Mouse (Mus musculus) heart, embryonic 12.5 days (tissue): ENCODE data around the gene Plcl1. TPM values are rescaled to one million over a fixed set of nuclear protein-coding genes. Genes with fewer than 3 reads are reported as not detected.

ENCODE experiments used
- ATAC-seq: fragments of 200-750 bp; cut with Nextera tagmentation; 2 replicates; pipeline ENCODE4 v1.8.0; 2017; ENCODE audit warnings: moderate TSS enrichment, moderate library complexity; ENCODE audit not compliant: insufficient number of reproducible peaks, low FRiP score
- H3K27ac ChIP-seq: fragments of 300-500 bp; sonication (generic); 2 replicates; pipeline ENCODE4 v1.5.1; 2016; ENCODE audit warnings: mild to moderate bottlenecking, moderate library complexity; ENCODE audit not compliant: poor library complexity, severe bottlenecking
- H3K27me3 ChIP-seq: fragments of 300-500 bp; sonication (generic); replicated peaks from 2 replicates; pipeline ENCODE4 v1.6.1; 2016; ENCODE audit warnings: mild to moderate bottlenecking, moderate library complexity
- H3K36me3 ChIP-seq: fragments of 300-500 bp; sonication (generic); 2 replicates; pipeline ENCODE4 v1.6.1; 2016; ENCODE audit warnings: mild to moderate bottlenecking, moderate library complexity
- H3K4me1 ChIP-seq: fragments of 300-500 bp; sonication (generic); replicated peaks from 2 replicates; pipeline ENCODE4 v1.6.1; 2016; ENCODE audit warnings: mild to moderate bottlenecking
- H3K4me2 ChIP-seq: fragments of 300-500 bp; sonication (generic); 2 replicates; pipeline ENCODE4 v1.6.1; 2016; ENCODE audit warnings: mild to moderate bottlenecking, moderate library complexity
- H3K4me3 ChIP-seq: fragments of 300-500 bp; sonication (generic); 2 replicates; pipeline ENCODE4 v1.5.1; 2016; ENCODE audit warnings: mild to moderate bottlenecking
- H3K9ac ChIP-seq: fragments of 300-500 bp; sonication (generic); 2 replicates; pipeline ENCODE4 v1.6.1; 2016; ENCODE audit warnings: mild to moderate bottlenecking, moderate library complexity
- H3K9me3 ChIP-seq: fragments of 300-500 bp; sonication (generic); replicated peaks from 2 replicates; pipeline ENCODE4 v1.6.1; 2016; ENCODE audit warnings: mild to moderate bottlenecking, moderate library complexity
- WGBS: fragments of 180-500 bp; shearing (Covaris S2); methylation state at CpG from one replicate; pipeline ENCODE4 v1.1.7; 2016; 5-methylcytosine and 5-hydroxymethylcytosine counted together
- polyA plus RNA-seq: library from polyadenylated mRNA; unstranded; fragments of >200 nt; fragmentation: Nextera tagmentation; extraction: Ambion mirVana; gene quantifications from 2 replicates; pipeline ENCODE4 v1.2.1, GENCODE M21; 2016

The Plcl1 gene
- polyA plus RNA-seq, 1 experiment from 2014 or later, result 0.80 TPM

GRCm38 (mm10) chr1:55665828-55666673, 260.3 kb downstream of the Plcl1 start:
- no peak for ATAC-seq
- WGBS, result 55% methylated on average over 11 of the region's 11 CpGs
- H3K4me2 ChIP-seq, result no peak overlapping the region

GRCm38 (mm10) chr1:55666798-55667197, 261.1 kb downstream of the Plcl1 start:
- no peak overlapping the region for H3K27ac ChIP-seq
- H3K36me3 ChIP-seq, result no peaks in the 10 kb centered on the region
- no peak for ATAC-seq
- no peak overlapping the region for H3K4me2 ChIP-seq
- peaks cover 4% of the 10 kb centered on the region; the same call in 1 of the 2 replicates for H3K4me1 ChIP-seq
- H3K9me3 ChIP-seq, result no peaks in the 10 kb centered on the region
- WGBS, result 42% methylated on average over 5 of the region's 5 CpGs
- no peak overlapping the region for H3K4me3 ChIP-seq
- H3K27me3 ChIP-seq, result no peaks in the 10 kb centered on the region
- H3K9ac ChIP-seq, result no peak overlapping the region

More at GRCm38 (mm10) chr1:55665828-55666673, 260.3 kb downstream of the Plcl1 start:
- Histone ChIP-seq H3K27ac (no peak overlapping the region), H3K9ac (no peak overlapping the region), H3K27me3 (no peaks in the 10 kb centered on the region), H3K9me3 (no peaks in the 10 kb centered on the region), H3K36me3 (no peaks in the 10 kb centered on the region), H3K4me1 (peaks cover 4% of the 10 kb centered on the region; the same call in 1 of the 2 replicates), H3K4me3 (no peak overlapping the region)

GRCm38 (mm10) chr1:55668622-55669237, 263.0 kb downstream of the Plcl1 start:
- H3K36me3 ChIP-seq, result no peaks in the 10 kb centered on the region
- 71% methylated on average over 4 of the region's 4 CpGs for WGBS
- no peaks in the 10 kb centered on the region for H3K27me3 ChIP-seq
- H3K9ac ChIP-seq, result no peak overlapping the region
- no peak overlapping the region for H3K4me2 ChIP-seq
- peaks cover 4% of the 10 kb centered on the region; the same call in 1 of the 2 replicates for H3K4me1 ChIP-seq
- ATAC-seq, result no peak
- H3K4me3 ChIP-seq, result no peak overlapping the region
- no peaks in the 10 kb centered on the region for H3K9me3 ChIP-seq
- no peak overlapping the region for H3K27ac ChIP-seq

GRCm38 (mm10) chr1:55682676-55683075, 277.0 kb downstream of the Plcl1 start:
- WGBS, result 82% methylated on average over 3 of the region's 3 CpGs
- no peaks in the 10 kb centered on the region for H3K36me3 ChIP-seq
- no peak overlapping the region for H3K4me3 ChIP-seq
- H3K4me1 ChIP-seq, result peaks cover 7% of the 10 kb centered on the region; the same call in 1 of the 2 replicates
- H3K9ac ChIP-seq, result no peak overlapping the region
- no peaks in the 10 kb centered on the region for H3K27me3 ChIP-seq
- H3K27ac ChIP-seq, result no peak overlapping the region
- no peaks in the 10 kb centered on the region for H3K9me3 ChIP-seq
- H3K4me2 ChIP-seq, result no peak overlapping the region
- ATAC-seq, result no peak

- H3K27me3 ChIP-seq, result 0 out of 2 replicates have a peak, but pooled peaks cover 3% of the 10 kb centered on the region
- WGBS, result 79% methylated on average over 5 of the region's 5 CpGs
- ATAC-seq, result no peak
Measured at GRCm38 (mm10) chr1:55686261-55686660, 280.5 kb downstream of the Plcl1 start.

GRCm38 (mm10) chr1:55693636-55694220, 288.0 kb downstream of the Plcl1 start:
- no peak overlapping the region for H3K4me2 ChIP-seq
- 66% methylated on average over 10 of the region's 10 CpGs for WGBS
- no peak overlapping the region for H3K27ac ChIP-seq
- H3K9me3 ChIP-seq, result no peaks in the 10 kb centered on the region
- H3K9ac ChIP-seq, result no peak overlapping the region
- no peak for ATAC-seq
- no peaks in the 10 kb centered on the region for H3K36me3 ChIP-seq
- H3K4me3 ChIP-seq, result no peak overlapping the region
- 0 out of 2 replicates have a peak, but pooled peaks cover 3% of the 10 kb centered on the region for H3K27me3 ChIP-seq
- no peaks in the 10 kb centered on the region for H3K4me1 ChIP-seq

More at GRCm38 (mm10) chr1:55686261-55686660, 280.5 kb downstream of the Plcl1 start:
- H3K9me3 ChIP-seq, result no peaks in the 10 kb centered on the region
- H3K4me1 ChIP-seq, result no peaks in the 10 kb centered on the region
- H3K4me3 ChIP-seq, result no peak overlapping the region
- H3K27ac ChIP-seq, result no peak overlapping the region
- no peak overlapping the region for H3K9ac ChIP-seq
- H3K36me3 ChIP-seq, result no peaks in the 10 kb centered on the region
- no peak overlapping the region for H3K4me2 ChIP-seq

- ATAC-seq, result no peak
- Histone ChIP-seq H3K9me3 (no peaks in the 10 kb centered on the region), H3K4me2 (no peak overlapping the region)
Measured at GRCm38 (mm10) chr1:55696206-55696605, 290.5 kb downstream of the Plcl1 start.

GRCm38 (mm10) chr1:55699393-55699970, 293.8 kb downstream of the Plcl1 start:
- no peak overlapping the region for H3K9ac ChIP-seq
- H3K27ac ChIP-seq, result no peak overlapping the region
- no peaks in the 10 kb centered on the region for H3K4me1 ChIP-seq
- no peak for ATAC-seq
- no peaks in the 10 kb centered on the region for H3K9me3 ChIP-seq
- H3K36me3 ChIP-seq, result no peaks in the 10 kb centered on the region
- 76% methylated on average over 3 of the region's 3 CpGs for WGBS
- H3K4me2 ChIP-seq, result no peak overlapping the region
- H3K4me3 ChIP-seq, result no peak overlapping the region
- H3K27me3 ChIP-seq, result no peaks in the 10 kb centered on the region

More at GRCm38 (mm10) chr1:55696206-55696605, 290.5 kb downstream of the Plcl1 start:
- Histone ChIP-seq H3K27ac (no peak overlapping the region), H3K27me3 (no peaks in the 10 kb centered on the region), H3K4me1 (no peaks in the 10 kb centered on the region), H3K36me3 (no peaks in the 10 kb centered on the region), H3K9ac (no peak overlapping the region), H3K4me3 (no peak overlapping the region)
- WGBS, result 86% methylated on average over 5 of the region's 5 CpGs

- no peak overlapping the region for H3K4me2 ChIP-seq
- 89% methylated on average over 1 of the region's 1 CpGs for WGBS
Measured at GRCm38 (mm10) chr1:55700016-55700415, 294.3 kb downstream of the Plcl1 start.

GRCm38 (mm10) chr1:55700726-55701125, 295.0 kb downstream of the Plcl1 start:
- Histone ChIP-seq H3K4me3 (no peak overlapping the region), H3K4me2 (no peak overlapping the region), H3K4me1 (no peaks in the 10 kb centered on the region), H3K9me3 (no peaks in the 10 kb centered on the region), H3K27ac (no peak overlapping the region), H3K36me3 (no peaks in the 10 kb centered on the region), H3K27me3 (no peaks in the 10 kb centered on the region), H3K9ac (no peak overlapping the region)
- no peak for ATAC-seq
- 73% methylated on average over 6 of the region's 6 CpGs for WGBS

More at GRCm38 (mm10) chr1:55700016-55700415, 294.3 kb downstream of the Plcl1 start:
- no peaks in the 10 kb centered on the region for H3K9me3 ChIP-seq
- ATAC-seq, result no peak
- no peaks in the 10 kb centered on the region for H3K36me3 ChIP-seq
- H3K9ac ChIP-seq, result no peak overlapping the region
- H3K4me1 ChIP-seq, result no peaks in the 10 kb centered on the region
- no peak overlapping the region for H3K27ac ChIP-seq
- H3K27me3 ChIP-seq, result no peaks in the 10 kb centered on the region
- H3K4me3 ChIP-seq, result no peak overlapping the region

- H3K4me1 ChIP-seq, result no peaks in the 10 kb centered on the region
- WGBS, result 77% methylated on average over 6 of the region's 6 CpGs
- no peak for ATAC-seq
Measured at GRCm38 (mm10) chr1:55701601-55702000, 295.9 kb downstream of the Plcl1 start.

More at GRCm38 (mm10) chr1:55701601-55702000, 295.9 kb downstream of the Plcl1 start:
- no peak overlapping the region for H3K27ac ChIP-seq
- H3K4me3 ChIP-seq, result no peak overlapping the region
- no peak overlapping the region for H3K4me2 ChIP-seq
- no peaks in the 10 kb centered on the region for H3K36me3 ChIP-seq
- no peaks in the 10 kb centered on the region for H3K27me3 ChIP-seq
- no peaks in the 10 kb centered on the region for H3K9me3 ChIP-seq
- H3K9ac ChIP-seq, result no peak overlapping the region
